Mouse (Mus musculus): ENCODE measurements around the gene Col24a1.

GRCm38 (mm10) chr3:145422044-145422443 lies 129.8 kb downstream of the Col24a1 start:
- TF ChIP-seq CTCF (IDR thresholded peaks at IDR 0.05; ENCODE audit: control insufficient read depth, insufficient read depth, low read length) (no peak), POLR2A (IDR thresholded peaks at IDR 0.05; ENCODE audit: borderline replicate concordance, control insufficient read depth, low read depth, low read length) (no peak)

Data from bone marrow, adult 2 months (tissue).